Mouse (Mus musculus) CD8-positive naive resting alpha-beta T cell, adult 57 days (primary cell): ENCODE results near the gene Ppp1cc. TPM values are rescaled to one million over a fixed set of nuclear protein-coding genes. Genes with fewer than 3 reads are reported as not detected.

Source experiments
- total RNA-seq: library from RNA; stranded (reverse); gene quantifications from one replicate; pipeline ENCODE4 v1.2.4, GENCODE M21; 2023

Ppp1cc gene
- 279 TPM for total RNA-seq

DNA sequence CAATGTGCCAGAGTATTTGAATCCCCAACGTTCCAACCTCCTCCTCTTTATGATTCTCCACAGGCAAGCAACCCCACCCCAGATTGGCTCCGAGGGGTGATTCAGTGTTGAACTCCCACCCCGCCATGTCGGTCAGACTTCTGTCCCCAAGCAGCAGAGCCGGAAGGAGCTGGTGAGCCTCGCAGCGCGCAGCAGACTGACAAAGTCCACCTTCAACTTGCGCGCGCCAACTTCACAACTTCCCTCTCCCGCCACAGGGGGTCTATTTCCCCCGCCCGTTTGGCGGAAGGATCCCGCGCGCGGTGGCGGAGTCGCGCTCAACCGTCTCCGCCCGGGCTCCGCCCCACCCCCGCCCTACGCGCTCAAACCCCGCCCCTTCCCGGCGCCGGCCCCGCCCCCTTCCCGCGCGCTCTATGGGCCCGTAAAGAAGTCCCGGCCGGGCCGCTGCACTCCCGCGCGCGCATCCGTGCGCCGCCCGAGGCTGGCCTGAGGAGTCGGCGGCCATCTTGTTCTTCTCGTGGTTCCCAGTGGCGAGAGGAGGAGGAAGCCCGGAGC lies at the start of gene Ppp1cc:
TSS of gene Ppp1cc (plus strand) at position 452 of the 555 bp plus-strand sequence.

DNA sequence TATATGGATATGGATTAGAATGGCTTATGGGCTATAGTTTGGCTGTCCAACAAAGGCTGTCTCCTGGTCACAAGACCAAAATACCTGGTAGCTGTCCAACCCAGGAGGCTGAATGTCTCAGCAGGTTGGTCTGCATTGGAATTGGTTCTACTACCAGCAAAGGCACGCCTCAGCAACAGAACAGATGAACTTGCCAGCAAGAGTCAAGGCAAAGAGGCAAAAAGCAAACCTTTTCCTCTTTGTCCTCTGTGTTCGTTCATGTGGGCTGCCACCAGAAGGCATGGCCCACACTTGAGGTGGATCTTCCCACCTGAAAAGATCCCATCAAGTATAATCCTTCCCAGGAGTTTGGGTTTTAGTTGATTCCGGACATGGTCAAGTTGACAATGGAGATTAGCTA lies 17.4 kb upstream of the Ppp1cc start, which contains the start of gene Ccdc63:
TSS of gene Ccdc63 (minus strand) at position 101 of the 400 bp plus-strand sequence.

GRCm38 (mm10) chr5:122206475-122206874 lies 48.4 kb downstream of the Ppp1cc start, which contains the start of gene Hvcn1:
Gene Hvcn1, plus strand, starts transcription at chr5:122206804.

Other genes with a start within 250 kb of the Ppp1cc start
- not detected for gene Cux2, start 108.2 kb upstream of the Ppp1cc start, total RNA-seq
- not detected for gene Myl2, start 57.3 kb upstream of the Ppp1cc start, total RNA-seq
- gene Ccdc63, start 17.5 kb upstream of the Ppp1cc start, total RNA-seq = 0.09 TPM
- gene Hvcn1, start 48.5 kb downstream of the Ppp1cc start, total RNA-seq = 114 TPM
- gene Tctn1, start 106.2 kb downstream of the Ppp1cc start, total RNA-seq = 5.5 TPM
- 35.1 TPM for gene Pptc7, start 126.1 kb downstream of the Ppp1cc start, total RNA-seq
- gene Rad9b, start 196.0 kb downstream of the Ppp1cc start, total RNA-seq = 6.4 TPM
- 50.7 TPM for gene Vps29, start 196.1 kb downstream of the Ppp1cc start, total RNA-seq
- gene Gpn3, start 213.6 kb downstream of the Ppp1cc start, total RNA-seq = 45.2 TPM
- gene Fam216a, start 214.1 kb downstream of the Ppp1cc start, total RNA-seq = 9.4 TPM
- gene Arpc3, start 233.6 kb downstream of the Ppp1cc start, total RNA-seq = 241 TPM